Mouse (Mus musculus): ENCODE measurements around the gene Vps53. TPM values are rescaled to one million over a fixed set of nuclear protein-coding genes. Genes with fewer than 3 reads are reported as not detected.

Gene Vps53
- total and polyA plus RNA-seq, 2 experiments = 18.9 to 22.4 TPM

DNA sequence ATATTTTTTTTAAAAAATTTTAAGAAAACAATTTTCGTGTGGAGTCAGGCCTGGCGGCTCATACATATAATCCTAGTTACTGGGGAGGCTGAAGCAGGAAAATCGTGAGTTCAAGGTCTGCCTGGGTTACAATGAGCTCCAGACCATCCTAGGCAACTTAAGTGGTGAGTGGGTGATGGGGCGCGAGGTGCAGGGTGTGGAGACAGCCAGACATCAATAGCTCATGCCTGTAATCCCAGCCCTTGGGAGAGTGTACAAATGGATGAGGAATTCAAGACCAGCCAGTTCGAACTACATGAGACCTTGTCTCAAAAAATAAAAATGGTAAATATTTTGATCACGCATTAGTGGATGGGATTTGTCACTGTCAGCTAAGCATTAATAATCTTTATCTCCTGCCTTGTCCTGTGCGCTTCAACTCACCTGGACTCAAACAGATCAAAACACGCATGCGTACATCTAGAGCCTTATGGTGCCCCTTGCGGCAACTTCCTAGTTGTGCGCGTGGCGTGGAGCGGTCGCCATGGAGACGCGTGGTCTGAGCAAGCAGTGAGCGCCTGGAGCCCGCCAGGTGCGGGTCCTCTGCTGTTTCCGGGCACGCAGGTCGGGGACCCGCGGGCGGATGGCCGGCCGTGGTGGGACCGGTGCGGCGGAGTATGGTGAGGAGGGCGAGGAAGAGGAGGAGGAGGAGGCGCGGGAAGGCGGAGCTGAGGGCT lies 179.8 kb downstream of the Vps53 start, which contains the start of gene 1700016K19Rik:
Gene 1700016K19Rik, plus strand, starts transcription at position 473 of the 716 bp plus-strand sequence.
- TF ChIP-seq CTCF (IDR thresholded peaks at IDR 0.05; ENCODE audit: low read depth, low read length) (peak; percentile 68), POLR2A (IDR thresholded peaks at IDR 0.05; ENCODE audit: extremely low read depth, insufficient read depth, low read length) (no peak)
- no peaks in the 10 kb centered on the region for H3K79me2 ChIP-seq (ENCODE audit: control insufficient read depth, insufficient read depth, low read length)
- no peaks in the 10 kb centered on the region for H3K36me3 ChIP-seq (ENCODE audit: control insufficient read depth, insufficient read depth, low read length)
- no peaks in the 10 kb centered on the region for H3K4me1 ChIP-seq (ENCODE audit: control insufficient read depth, insufficient read depth, low read length)
- no peak within 1 kb of the TSS for H3K27ac ChIP-seq (replicated peaks; ENCODE audit: insufficient read depth, low read depth, low read length)
- H3K4me3 ChIP-seq (ENCODE audit: insufficient read depth, low read depth, low read length) = peak within 1 kb of the TSS; percentile 48
- no peaks in the 10 kb centered on the region for H3K27me3 ChIP-seq (ENCODE audit: control insufficient read depth, insufficient read depth, low read length)
- WGBS = 14% methylated on average over 35 of the region's 36 CpGs
- H3K9ac ChIP-seq (ENCODE audit: low read depth, low read length) = 0 out of 2 replicates have a peak within 1 kb of the TSS, but pooled peaks have one; percentile 11
- DNase-seq (ENCODE audit: extremely low read depth, low read depth, low spot score) = peak; percentile 57

Other genes with a start within 250 kb of the Vps53 start
- gene Rph3al, start 241.2 kb downstream of the Vps53 start, total RNA-seq (2014; rRNA removed) = 1.3 and 1.7 TPM in 2 replicates
- 1.9 and 2.4 TPM in 2 replicates for gene Rph3al, start 241.2 kb downstream of the Vps53 start, polyA plus RNA-seq (2012; rRNA removed)
- gene 1700016K19Rik, start 179.7 kb downstream of the Vps53 start, total RNA-seq (2014; rRNA removed) = not detected in 2 replicates
- 0.12 TPM in 1 of 2 replicates, not detected in the other for gene 1700016K19Rik, start 179.7 kb downstream of the Vps53 start, polyA plus RNA-seq (2012; rRNA removed)
- gene Rflnb, start 151.9 kb downstream of the Vps53 start, total RNA-seq (2014; rRNA removed) = 0.37 and 0.67 TPM in 2 replicates
- gene Rflnb, start 151.9 kb downstream of the Vps53 start, polyA plus RNA-seq (2012; rRNA removed) = 0.44 and 0.69 TPM in 2 replicates
- gene Fam57a, start within 50 bp of the Vps53 start, total RNA-seq (2014; rRNA removed) = 3.0 and 3.4 TPM in 2 replicates
- gene Fam57a, start within 50 bp of the Vps53 start, polyA plus RNA-seq (2012; rRNA removed) = 3.5 and 5.3 TPM in 2 replicates
- 0.46 and 0.54 TPM in 2 replicates for gene Dbil5, start 38.0 kb upstream of the Vps53 start, total RNA-seq (2014; rRNA removed)
- 0.19 and 0.46 TPM in 2 replicates for gene Dbil5, start 38.0 kb upstream of the Vps53 start, polyA plus RNA-seq (2012; rRNA removed)
- 0.65 and 3.3 TPM in 2 replicates for gene Gemin4, start 38.0 kb upstream of the Vps53 start, total RNA-seq (2014; rRNA removed)
- gene Gemin4, start 38.0 kb upstream of the Vps53 start, polyA plus RNA-seq (2012; rRNA removed) = 3.3 and 3.8 TPM in 2 replicates
- 7.9 and 10.1 TPM in 2 replicates for gene Mrm3, start 64.1 kb upstream of the Vps53 start, total RNA-seq (2014; rRNA removed)
- gene Mrm3, start 64.1 kb upstream of the Vps53 start, polyA plus RNA-seq (2012; rRNA removed) = 7.1 and 7.8 TPM in 2 replicates
- gene Glod4, start 64.1 kb upstream of the Vps53 start, total RNA-seq (2014; rRNA removed) = 45.0 and 56.1 TPM in 2 replicates
- gene Glod4, start 64.1 kb upstream of the Vps53 start, polyA plus RNA-seq (2012; rRNA removed) = 9.3 and 9.8 TPM in 2 replicates
- gene Nxn, start 219.5 kb upstream of the Vps53 start, total RNA-seq (2014; rRNA removed) = 1.0 and 2.2 TPM in 2 replicates
- gene Nxn, start 219.5 kb upstream of the Vps53 start, polyA plus RNA-seq (2012; rRNA removed) = 1.3 and 1.6 TPM in 2 replicates
- 7.9 and 12.4 TPM in 2 replicates for gene Timm22, start 227.3 kb upstream of the Vps53 start, total RNA-seq (2014; rRNA removed)
- gene Timm22, start 227.3 kb upstream of the Vps53 start, polyA plus RNA-seq (2012; rRNA removed) = 6.0 and 7.5 TPM in 2 replicates